Mouse (Mus musculus) megakaryocyte, embryonic 14.5 days (primary cell): ENCODE results near the gene Kifc5b. TPM values are rescaled to one million over a fixed set of nuclear protein-coding genes. Genes with fewer than 3 reads are reported as not detected.

Experiments used
- H3K27me3 ChIP-seq: replicated peaks from 2 replicates; pipeline ENCODE3; 2012; ENCODE audit warnings: inconsistent platforms
- H3K36me3 ChIP-seq: replicated peaks from 2 replicates; pipeline ENCODE3; 2012; ENCODE audit warnings: low read length, inconsistent platforms, mixed read lengths
- H3K4me1 ChIP-seq: 2 replicates; pipeline ENCODE4 v1.6.1; 2012; ENCODE audit warnings: inconsistent platforms
- H3K4me3 ChIP-seq: replicated peaks from 2 replicates; pipeline ENCODE3; 2012; ENCODE audit warnings: moderate library complexity, mild to moderate bottlenecking, inconsistent platforms
- H3K9me3 ChIP-seq: 2 replicates; pipeline ENCODE4 v1.6.1; 2012; ENCODE audit warnings: inconsistent platforms
- FLI1 ChIP-seq: IDR thresholded peaks from 2 replicates; pipeline ENCODE4 v1.6.1; 2012; ENCODE audit warnings: low read length, inconsistent platforms, mixed read lengths
- GATA1 ChIP-seq: IDR thresholded peaks from 3 replicates; pipeline ENCODE4 v1.6.1; 2012; ENCODE audit warnings: mixed read lengths, low read length, inconsistent platforms, borderline replicate concordance
- polyA plus RNA-seq: library from polyadenylated mRNA; stranded (reverse); fragments of >175 nt; gene quantifications from 2 replicates; pipeline ENCODE4 v1.2.3, GENCODE M21; 2012; ENCODE audit warnings: low replicate concordance; ENCODE audit not compliant: insufficient read depth

Gene Kifc5b
- polyA plus RNA-seq, 1 experiment, result 12.1 TPM

DNA sequence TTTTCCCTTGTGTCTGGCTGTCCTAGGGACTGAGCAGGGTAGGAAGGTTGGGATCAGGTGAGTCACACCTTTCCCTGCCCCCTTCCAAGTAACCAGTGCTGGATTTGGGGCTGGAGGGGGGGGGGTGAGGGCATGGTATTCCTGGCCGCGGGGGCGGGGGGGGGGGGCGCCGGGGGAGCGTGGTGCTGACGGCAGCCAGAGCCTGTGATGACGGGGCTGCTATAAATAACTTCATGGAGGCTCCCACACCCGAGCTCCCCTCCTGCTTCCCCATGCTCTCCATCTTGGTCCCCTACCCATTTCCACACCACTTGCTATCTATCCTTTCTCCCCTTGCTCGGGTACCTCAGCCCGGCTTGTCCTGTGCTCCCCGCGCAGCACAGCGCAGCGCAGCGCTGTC is 36.8 kb downstream of the Kifc5b start:
- peaks cover 44% of the 10 kb centered on the region for H3K27me3 ChIP-seq
- no peaks in the 10 kb centered on the region for H3K9me3 ChIP-seq

GRCm38 (mm10) chr17:26956309-26956708 is 39.4 kb downstream of the Kifc5b start:
- TF ChIP-seq GATA1 (no peak), FLI1 (no peak)
- Histone ChIP-seq H3K4me1 (peaks cover 85% of the 10 kb centered on the region), H3K4me3 (no peak overlapping the region), H3K9me3 (no peaks in the 10 kb centered on the region), H3K27me3 (peaks cover 34% of the 10 kb centered on the region), H3K36me3 (peaks cover 49% of the 10 kb centered on the region)

More for the DNA sequence above, 36.8 kb downstream of the Kifc5b start:
- Histone ChIP-seq H3K4me3 (peak overlapping the region; percentile 62), H3K4me1 (peaks cover 85% of the 10 kb centered on the region), H3K36me3 (peaks cover 30% of the 10 kb centered on the region)
- no peak for TF ChIP-seq GATA1
- no peak for TF ChIP-seq FLI1

- TF ChIP-seq GATA1, result no peak
- TF ChIP-seq FLI1, result no peak
- H3K4me3 ChIP-seq, result no peak overlapping the region
- H3K36me3 ChIP-seq, result peaks cover 55% of the 10 kb centered on the region
- peaks cover 79% of the 10 kb centered on the region for H3K4me1 ChIP-seq
- H3K27me3 ChIP-seq, result peaks cover 36% of the 10 kb centered on the region
- no peaks in the 10 kb centered on the region for H3K9me3 ChIP-seq
These were observed 40.0 kb downstream of the Kifc5b start for GRCm38 (mm10) chr17:26956895-26957294.

- no peak for TF ChIP-seq FLI1
- TF ChIP-seq GATA1, result no peak
These were observed 41.0 kb downstream of the Kifc5b start for GRCm38 (mm10) chr17:26957872-26958271.

DNA sequence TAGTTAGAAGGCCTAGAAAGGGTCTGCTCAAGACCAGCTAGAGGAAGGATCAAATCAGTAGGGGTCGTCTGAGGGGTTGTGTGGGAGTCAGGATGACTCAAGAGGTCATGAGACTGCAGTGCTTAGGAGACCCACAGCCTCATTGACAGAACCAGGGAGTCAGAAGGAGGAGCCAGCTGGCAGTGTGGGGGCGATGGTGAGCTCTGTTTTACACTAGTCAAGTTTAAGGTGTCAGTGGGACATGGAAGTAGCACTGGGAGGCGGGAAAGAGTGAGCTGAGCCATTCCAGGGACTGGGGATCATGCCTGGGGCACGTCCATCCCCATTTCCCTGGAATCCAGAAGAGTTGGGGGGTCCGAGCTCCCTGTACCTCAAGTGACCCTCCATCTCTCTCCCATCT is 42.0 kb downstream of the Kifc5b start:
- no peaks in the 10 kb centered on the region for H3K9me3 ChIP-seq
- H3K27me3 ChIP-seq, result peaks cover 22% of the 10 kb centered on the region
- peaks cover 67% of the 10 kb centered on the region for H3K36me3 ChIP-seq
- TF ChIP-seq FLI1 (no peak), GATA1 (no peak)
- no peak overlapping the region for H3K4me3 ChIP-seq
- peaks cover 59% of the 10 kb centered on the region for H3K4me1 ChIP-seq

More at GRCm38 (mm10) chr17:26957872-26958271, 41.0 kb downstream of the Kifc5b start:
- Histone ChIP-seq H3K4me1 (peaks cover 69% of the 10 kb centered on the region), H3K36me3 (peaks cover 62% of the 10 kb centered on the region), H3K9me3 (no peaks in the 10 kb centered on the region), H3K4me3 (no peak overlapping the region), H3K27me3 (peaks cover 29% of the 10 kb centered on the region)

GRCm38 (mm10) chr17:26959815-26960214 is 42.9 kb downstream of the Kifc5b start:
- Histone ChIP-seq H3K27me3 (peaks cover 21% of the 10 kb centered on the region), H3K4me3 (no peak overlapping the region), H3K9me3 (no peaks in the 10 kb centered on the region), H3K4me1 (peaks cover 59% of the 10 kb centered on the region), H3K36me3 (peaks cover 69% of the 10 kb centered on the region)
- TF ChIP-seq FLI1 (no peak), GATA1 (no peak)

- Histone ChIP-seq H3K4me3 (no peak overlapping the region), H3K9me3 (no peaks in the 10 kb centered on the region), H3K4me1 (peaks cover 60% of the 10 kb centered on the region), H3K27me3 (peaks cover 21% of the 10 kb centered on the region), H3K36me3 (peaks cover 58% of the 10 kb centered on the region)
- TF ChIP-seq FLI1 (no peak), GATA1 (no peak)
These were observed 44.8 kb downstream of the Kifc5b start for GRCm38 (mm10) chr17:26961572-26962240.

DNA sequence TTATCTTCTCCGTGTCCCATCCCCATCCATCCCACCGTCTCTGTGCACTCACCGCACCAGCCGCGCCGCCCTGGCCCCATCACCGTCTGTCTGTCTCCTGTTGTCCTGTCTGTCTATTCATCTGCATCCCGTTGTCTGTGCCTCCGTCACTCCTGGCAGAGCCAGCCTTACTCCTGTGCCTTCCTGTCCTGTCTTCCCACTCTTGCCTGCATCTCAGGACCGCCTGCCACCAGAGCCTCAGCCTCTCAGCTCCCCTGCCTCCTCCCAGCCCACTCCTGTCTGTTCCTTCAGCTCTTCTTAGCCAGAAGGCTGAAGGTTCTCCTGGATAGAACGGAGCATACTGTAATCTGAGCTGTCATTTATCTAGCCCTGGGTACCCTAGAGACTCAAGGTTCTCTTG is 50.1 kb downstream of the Kifc5b start:
- H3K4me3 ChIP-seq, result no peak overlapping the region
- H3K27me3 ChIP-seq, result peaks cover 10% of the 10 kb centered on the region
- peaks cover 30% of the 10 kb centered on the region for H3K36me3 ChIP-seq
- no peak for TF ChIP-seq GATA1
- no peak for TF ChIP-seq FLI1
- peaks cover 47% of the 10 kb centered on the region for H3K4me1 ChIP-seq
- H3K9me3 ChIP-seq, result no peaks in the 10 kb centered on the region

DNA sequence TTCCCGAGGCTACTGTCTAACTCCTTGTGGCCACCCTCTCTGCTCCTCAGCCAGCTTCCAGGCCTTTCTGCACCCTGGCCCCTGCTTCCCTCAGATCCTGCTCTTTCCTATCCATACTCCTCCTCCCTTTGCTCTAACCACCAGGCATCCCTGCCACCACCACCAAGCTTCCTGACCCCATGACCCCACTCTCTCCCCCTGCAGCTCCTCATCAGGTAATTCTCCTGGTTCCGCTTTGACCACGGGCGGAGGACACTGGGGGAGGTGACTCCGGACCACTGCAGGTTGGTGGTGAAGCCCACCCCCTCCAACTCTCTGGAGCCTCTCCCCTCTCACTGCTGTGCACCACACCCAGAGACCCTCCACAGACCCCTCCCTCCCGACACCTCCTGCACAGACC is 50.6 kb downstream of the Kifc5b start:
- Histone ChIP-seq H3K27me3 (peaks cover 10% of the 10 kb centered on the region), H3K4me3 (no peak overlapping the region), H3K36me3 (peaks cover 28% of the 10 kb centered on the region), H3K9me3 (no peaks in the 10 kb centered on the region), H3K4me1 (peaks cover 51% of the 10 kb centered on the region)
- TF ChIP-seq GATA1 (no peak), FLI1 (no peak)

DNA sequence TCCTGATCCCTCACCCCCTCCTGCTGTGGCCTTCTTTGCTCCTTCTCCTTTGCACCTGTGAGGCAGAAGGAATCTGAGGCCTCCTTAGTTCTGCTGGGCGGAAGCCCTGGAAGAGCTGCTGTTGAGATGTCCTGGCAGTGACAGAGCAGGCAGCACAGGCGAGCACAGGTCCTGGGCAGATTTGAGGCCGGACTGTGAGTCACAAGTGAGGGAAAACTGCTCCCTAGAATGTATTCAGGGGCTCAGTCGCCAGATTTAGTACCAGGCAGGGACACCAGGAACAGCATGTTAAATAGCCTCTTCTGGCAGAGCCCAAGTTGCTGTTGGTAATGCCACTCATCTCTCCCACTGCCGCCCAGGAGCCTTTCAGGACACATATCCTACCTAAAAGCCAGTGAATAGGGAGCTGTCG is 51.3 kb downstream of the Kifc5b start:
- no peaks in the 10 kb centered on the region for H3K9me3 ChIP-seq
- peaks cover 21% of the 10 kb centered on the region for H3K36me3 ChIP-seq
- H3K4me1 ChIP-seq, result peaks cover 51% of the 10 kb centered on the region
- peaks cover 7% of the 10 kb centered on the region for H3K27me3 ChIP-seq
- no peak overlapping the region for H3K4me3 ChIP-seq
- TF ChIP-seq FLI1 (no peak), GATA1 (no peak)
